Mouse (Mus musculus) heart, adult 8-10 months (tissue): ENCODE measurements around the gene Spata3. TPM values are rescaled to one million over a fixed set of nuclear protein-coding genes. Genes with fewer than 3 reads are reported as not detected.

Experiments
- DNase-seq: peaks from one replicate; pipeline ENCODE4 v3.0.0; 2022; ENCODE audit warnings: low spot score
- total RNA-seq, 4 experiments: library from RNA; stranded (reverse); gene quantifications; 2 replicates each; pipeline ENCODE4 v1.2.4; 2022

The Spata3 gene
- total RNA-seq, 4 experiments from 2014 or later, result not detected

DNA sequence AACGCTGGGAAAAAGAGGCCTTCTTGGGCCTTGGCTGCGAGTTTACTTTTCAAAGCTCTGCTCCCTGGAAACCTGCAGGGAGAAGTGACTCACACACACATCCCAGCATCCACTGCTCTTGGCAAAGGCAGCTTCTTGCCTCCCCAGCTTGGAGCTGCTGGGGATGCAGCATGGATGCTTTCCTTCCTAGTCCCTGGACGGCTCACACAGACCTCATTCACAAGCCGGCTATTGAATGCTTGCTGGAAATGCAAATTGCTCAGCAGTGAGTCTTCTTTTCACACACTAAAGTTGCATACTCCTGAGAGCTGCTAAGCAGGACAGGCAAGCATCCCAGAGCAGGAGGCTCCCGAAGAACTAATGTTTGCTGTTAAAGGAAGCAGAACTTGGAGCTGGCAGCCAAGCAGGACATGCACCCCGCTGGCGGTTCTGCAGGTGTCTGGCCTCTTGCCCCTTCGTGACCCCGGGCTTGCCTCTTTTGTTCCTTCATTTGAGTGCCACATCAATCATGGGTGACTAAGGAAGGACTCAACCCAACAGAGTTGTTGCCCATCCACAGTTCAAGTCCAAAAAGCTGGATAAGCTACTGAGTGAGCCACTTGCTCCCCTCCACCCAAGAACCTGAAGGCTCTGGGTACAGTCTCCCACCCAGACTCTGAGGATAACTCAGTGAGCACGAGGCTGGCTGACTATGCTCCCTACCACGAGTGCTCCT lies 15.8 kb downstream of the Spata3 start:
- DNase-seq, result no peak

DNA sequence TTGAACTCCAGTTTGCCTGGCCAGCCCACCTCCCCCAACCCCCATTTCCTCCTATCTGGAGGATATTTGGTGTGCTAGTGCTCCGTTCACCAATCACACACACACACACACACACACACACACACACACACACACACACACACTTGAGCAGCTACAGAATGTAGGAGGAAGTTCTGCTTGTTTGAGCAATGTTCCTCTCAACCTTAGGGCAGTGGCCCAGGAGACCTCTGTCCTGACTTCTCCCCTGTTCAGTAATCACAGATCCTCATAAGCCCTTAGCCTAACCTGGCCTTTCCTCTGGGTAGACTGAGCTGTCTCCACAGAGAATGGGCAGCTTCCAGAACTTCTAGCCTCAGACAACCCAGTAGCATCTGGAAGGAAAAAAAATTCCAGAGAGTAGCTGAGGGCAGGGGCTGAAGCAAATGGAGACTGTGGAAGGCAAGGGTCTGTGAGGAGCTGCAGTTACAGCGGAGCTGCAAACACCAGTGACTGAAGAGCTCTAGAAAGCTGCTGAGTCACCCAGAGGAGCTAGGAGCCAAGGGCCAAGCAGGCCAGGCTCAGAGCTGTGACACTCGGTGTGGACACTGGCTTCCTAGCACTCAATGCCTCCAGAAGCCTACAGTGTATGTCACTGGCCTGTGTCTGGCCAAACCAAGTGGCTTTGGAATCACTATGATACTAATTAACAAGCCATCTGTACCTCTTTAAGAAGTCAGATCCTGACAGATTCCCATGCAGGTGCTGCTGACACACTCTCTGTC lies 21.8 kb downstream of the Spata3 start:
- DNase-seq, result peak; percentile 40

DNA sequence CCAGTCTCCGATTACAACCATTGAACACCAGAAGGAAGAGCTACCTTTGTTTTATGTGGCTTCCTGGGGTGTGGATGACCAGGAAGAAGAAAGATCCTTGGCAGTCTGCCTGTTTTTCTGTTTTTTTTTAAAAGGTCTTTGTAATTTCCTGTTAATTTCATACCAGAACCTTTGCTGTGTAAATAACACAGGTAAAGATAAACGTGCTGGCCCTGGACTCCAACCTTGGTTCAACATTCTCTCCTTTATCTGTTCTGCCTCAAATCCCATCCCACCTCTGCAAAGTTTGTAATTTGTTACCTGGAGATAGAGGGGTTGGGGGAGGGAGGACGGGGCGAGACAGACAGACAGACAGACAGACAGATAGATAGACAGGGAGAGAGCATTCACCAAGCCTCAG lies 23.5 kb downstream of the Spata3 start:
- DNase-seq, result no peak

DNA sequence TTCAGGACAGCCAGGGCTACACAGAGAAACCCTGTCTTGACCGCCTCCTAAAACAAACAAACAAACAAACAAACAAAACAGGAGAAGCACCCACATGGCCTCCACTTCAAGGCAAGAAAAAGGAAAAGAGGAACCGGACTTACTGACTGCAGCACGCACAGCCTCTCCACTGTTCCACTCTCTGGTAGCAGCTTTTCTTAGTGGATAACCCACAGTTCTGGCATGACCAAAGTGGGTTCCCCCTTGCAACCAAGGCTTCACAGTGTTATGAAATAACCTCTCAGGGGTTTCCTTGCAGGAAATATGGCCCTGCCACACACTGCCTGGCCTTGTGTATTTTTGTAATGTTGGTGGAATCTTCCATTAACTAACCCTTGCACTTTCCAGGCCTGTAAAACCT lies 24.2 kb downstream of the Spata3 start:
- DNase-seq, result no peak

DNA sequence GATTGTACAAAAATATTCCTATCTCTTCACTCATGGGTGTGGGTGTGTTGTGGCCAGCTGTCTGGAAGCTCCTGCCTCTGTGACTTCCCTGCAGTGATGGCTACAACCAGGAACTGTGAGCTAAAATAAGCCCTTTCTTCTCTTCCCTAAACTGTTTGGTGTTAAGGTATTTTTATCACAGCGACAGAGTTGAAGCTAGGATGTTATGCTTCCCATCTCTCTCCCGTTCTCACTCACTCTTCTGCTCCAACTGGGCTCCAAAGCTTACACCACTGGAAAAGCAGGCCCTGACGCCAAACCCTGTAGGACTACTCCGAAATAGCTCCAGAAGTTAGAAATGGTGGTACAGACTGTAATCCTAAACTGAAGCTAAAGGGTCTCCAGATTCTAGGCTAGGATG lies 28.4 kb downstream of the Spata3 start:
- DNase-seq, result no peak

DNA sequence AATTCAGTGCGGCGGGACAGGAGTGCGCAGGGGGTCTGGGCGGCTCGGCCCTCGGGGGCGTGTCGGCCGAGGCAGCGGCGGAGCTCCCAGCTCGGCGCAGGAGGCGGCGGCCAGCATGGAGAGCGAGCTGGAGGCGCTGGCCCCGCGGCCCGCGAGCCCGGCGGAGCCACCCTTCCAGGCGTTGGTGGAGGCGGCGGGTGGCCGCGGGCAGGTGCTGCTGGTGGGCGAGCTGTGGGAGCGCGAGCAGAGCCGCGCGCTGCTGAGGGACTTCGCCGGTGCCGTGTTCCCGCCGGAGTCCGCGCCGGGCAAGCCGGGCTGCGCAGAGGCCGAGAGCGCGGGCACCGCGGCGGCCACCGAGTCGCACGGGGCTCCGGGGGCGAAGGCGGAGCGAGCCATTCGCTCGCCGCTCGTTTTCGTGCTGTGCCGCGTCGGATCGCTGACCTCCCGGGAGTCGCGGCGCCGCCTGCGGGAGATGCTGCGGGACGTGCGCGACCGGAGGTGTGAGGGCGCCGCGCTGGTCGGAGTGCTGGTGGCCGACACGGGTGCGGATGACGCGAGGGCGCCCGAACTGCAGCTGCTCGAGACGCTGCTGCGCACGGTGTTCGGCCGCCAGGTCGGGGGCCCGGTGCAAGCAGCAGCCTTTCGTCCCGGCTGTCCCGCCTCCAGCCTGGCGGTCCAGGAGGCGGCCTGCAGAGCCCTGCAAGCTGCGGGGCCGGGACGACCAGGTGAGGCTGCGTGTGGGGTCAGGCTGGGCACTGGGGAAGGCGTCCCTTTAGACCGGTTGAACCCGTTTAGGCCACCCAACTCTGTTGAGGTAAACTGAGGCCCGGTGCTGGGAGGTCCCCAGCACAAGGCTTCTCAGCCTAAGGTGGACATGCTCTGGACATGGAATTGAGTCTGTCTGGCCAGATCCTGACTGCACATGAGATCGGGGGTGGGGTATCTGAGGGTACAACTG lies 29.5 kb downstream of the Spata3 start, which contains the start of gene 2810459M11Rik:
2810459M11Rik (plus strand) TSS at position 16 of the 958 bp plus-strand sequence.
- DNase-seq, result no peak

DNA sequence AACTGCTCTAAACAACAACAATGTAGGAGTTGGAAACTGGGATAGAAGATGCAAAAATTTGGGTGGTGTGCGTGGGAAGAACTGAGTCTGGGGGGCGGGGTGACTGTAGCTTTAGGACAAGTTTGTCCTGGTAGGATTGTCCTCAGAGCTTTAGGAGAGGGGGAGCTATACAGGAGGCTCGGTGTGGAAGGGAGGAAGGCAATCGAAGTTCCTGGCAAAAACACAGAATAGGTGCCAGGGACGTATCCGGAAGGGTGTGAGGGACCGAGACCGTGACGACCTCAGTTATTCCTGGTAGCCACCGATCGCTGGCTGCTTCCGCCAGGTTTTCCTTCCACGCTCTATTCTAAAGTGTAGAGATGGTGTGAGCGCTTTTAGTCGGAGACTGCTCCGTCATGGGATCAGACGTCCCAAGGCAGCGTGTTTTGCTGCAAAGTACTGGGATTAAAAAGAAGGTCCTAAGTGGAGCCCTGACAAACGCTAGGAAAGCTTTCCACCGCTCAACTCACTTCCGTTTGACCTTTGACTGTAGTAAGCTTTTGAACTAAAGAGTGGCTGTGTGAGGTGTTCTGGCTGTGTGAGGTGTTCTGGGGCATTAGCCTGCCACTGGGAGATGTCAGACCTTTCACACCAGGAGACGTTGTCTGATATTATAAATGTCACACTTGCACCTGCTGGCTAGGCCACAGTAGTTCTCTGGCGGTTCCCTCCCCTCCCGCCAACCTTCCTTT lies 30.4 kb downstream of the Spata3 start:
- DNase-seq, result no peak

DNA sequence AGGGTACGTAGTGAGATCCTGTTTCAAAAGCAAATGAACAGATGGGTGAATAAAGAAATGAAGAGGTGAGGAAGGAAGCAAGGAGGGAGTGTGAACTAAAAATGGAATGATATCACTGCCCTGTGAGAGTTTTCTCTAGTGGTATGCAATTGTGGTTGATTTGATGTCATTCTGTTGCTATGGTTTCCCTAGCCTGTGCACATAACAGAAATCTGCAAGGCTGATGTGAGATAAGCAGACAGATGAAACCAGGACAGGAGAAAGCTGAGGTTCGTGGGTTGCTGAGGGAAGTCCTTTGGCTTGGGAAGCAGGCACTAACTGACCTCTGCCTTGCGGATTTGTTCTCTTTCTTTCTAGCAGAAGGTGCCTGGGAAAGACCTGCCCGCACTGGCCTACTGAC lies 31.6 kb downstream of the Spata3 start:
- DNase-seq, result no peak

DNA sequence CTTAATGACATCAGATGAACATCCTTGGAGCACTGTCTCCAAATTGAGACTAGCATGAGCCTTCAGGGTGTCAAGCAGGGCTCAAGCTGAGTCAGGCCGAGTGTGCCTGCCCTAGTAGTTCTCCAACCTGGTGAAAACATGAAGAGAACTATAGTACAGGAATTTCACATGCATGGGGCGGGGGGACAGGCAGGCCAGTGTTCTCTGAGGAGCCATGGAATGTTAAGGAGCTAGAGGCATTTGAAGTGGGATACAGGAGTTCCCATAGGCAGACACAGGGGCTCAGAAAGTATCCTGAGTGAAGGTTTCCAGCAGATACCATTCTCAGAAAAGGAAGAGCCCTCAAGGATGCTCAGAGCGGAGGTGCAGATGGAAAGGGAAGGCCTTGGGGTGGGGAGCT lies 32.1 kb downstream of the Spata3 start:
- no peak for DNase-seq

DNA sequence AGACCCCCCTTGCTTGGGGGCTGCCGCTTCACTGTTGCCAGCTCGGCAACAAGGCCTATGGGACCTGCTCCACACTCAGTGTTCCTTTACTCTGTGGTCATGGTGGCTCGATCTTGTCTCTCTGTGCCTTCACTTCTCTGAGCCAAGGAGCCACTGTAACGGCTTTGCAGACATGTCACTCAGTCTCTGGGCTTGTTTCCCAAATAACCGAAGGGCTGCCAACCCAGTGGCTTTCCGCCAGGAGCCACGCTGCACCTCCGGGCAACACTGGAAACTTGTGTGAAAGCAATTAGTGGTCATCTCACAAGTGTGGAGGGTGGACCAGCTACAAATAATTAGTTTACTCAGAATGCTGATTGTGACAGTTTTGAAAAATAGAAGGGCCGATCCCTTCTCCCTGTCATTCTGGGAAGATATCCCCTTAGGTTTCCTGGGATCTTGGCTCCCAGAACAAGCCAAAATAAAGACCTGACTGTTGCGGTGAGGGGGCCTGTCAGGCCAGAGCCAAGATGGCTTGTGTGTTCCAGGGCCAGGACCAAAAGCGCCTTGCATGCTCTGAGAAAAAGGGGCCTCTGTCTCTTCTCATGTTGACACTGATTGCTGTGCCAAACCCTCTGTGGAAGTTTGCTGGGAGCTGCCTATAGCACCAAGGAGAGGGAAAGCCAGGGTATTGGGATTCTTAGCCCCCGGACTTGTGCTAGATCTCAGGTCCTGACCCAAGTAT lies 36.7 kb downstream of the Spata3 start:
- peak; percentile 68 for DNase-seq

DNA sequence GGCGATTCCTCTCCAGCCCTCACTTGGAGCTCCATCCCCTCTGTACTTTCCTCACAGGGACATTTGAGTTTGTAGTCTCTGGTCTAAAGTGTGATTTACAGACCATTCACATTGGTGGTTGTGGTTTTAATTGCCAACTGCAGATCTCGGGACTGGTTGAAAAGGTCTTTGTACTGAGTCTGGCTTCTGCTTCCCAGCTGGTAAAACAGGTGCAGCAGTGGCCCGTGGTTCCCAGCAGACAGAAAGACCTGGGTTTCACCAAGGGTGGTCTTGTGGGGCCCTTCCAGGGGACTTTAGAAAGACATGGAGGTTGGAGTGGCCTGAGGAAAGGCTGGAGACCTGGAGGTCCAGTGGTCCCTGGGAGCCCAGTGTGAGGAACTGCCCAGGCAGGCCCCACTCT lies 38.3 kb downstream of the Spata3 start:
- no peak for DNase-seq

DNA sequence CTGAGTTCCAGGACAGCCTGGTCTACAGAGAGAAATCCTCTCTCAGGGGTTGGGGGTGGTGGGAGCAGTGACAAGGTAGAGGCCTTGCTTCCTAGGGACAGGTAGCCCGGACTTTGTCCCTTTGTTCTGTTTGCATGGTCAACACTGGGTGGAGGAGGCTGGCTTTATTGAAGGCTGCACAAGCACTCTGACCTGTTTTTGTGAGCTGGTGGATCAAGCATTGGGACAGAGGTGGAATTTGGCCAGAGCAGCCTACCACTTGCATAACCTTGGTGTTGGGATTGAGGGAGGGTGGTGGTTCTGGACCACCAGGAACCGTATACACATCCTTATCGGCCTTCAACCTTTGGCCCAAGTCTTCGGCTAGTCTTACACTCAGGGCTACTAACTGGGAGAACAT lies 39.7 kb downstream of the Spata3 start:
- DNase-seq, result no peak

DNA sequence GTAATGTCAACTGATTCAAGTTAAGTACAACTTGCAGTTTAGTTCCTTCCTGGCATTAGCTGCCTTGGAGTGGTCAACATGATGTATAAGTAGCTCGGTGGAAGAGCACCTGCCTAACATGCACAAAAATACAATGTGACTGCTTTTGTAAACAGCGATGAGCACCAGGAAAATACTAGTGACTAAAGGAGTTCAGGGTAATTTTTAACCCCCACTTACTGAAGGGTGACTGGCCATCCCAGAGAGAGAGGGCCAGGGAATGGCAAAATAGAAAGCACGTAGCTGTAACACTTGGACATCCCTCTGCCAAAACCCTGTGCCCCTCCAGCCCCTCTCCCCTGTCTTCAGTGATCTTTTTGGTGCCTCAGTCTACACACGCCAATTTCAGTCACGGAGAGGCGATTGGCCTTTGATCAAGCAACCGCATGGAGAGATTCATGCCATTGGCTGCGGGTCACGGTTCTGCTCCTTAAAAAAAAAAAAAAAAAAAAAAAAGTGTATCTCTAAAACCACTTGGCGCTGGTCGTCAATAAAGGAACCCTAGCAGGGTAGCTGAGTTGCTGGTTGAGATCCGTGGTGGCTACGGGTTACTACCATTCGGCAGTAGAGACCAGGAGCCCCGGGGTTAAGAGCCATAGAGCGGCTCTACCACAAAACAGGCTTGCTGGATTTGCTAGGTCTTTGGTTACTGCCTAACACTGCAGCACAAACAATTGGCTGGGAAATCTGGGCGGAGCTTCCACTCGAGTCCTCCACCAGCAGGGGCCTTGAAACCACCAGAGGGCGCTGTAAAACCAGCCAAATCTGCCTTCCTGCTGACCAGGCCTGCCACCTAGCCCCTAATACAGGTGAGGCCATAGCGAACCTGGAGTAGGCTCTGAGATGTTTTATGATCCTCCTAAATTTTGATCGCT lies 42.5 kb downstream of the Spata3 start:
- DNase-seq, result peak; percentile 92

DNA sequence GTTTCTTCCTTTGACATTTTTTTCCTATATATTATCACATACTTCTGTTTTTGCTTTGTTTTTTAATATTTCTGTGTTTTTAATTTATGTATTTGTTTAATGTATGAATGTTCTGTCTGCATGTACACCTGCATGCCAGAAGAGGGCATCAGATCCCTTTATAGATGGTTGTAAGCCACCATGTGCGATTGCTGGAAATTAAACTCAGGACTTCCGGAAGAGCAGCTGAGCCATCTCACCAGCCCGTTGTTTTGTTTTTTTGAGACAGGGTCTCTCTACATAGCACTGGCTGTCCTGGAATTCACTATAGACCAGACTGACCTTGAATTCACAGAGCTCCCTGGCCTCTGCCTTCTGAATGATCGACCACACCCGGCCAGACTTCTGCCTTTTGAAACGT lies 45.9 kb downstream of the Spata3 start:
- DNase-seq, result no peak

DNA sequence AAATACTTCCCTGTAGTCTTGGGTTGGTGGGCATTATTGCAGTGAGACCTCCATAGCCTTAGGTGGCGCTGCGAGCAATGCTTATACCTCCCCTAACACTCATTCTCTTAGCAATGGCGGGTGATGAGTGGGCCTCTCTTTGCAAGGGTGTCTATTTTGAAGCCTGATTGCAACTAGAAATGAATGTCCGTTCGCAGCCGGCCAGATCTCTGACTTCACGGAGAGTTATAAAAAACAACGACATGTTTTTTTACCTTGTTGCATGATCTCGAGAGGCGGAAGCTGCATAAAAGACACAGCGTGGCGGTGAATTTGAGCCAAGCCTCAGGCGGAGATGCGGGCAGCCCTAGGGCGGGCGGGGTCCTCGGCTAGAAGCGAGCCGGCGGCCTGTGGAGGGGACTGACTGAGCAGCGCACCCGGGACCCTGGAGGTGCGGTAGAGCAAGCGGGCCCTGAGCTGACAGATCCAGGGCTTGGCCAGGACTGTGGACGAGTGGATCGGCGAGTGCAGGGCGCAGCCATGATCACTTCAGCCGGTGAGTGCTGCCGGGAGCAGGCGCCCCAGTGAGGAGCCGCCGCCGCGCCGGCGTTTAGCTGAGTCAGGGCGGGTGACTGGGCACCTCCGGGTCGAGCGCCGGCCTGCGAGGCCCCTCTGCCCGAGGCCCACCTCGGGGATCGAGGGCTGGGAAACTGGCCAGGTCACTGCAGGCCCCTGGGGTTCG lies 47.8 kb downstream of the Spata3 start, which contains the start of gene Psmd1:
Psmd1 (plus strand) TSS at position 117 of the 721 bp plus-strand sequence.
- peak; percentile 91 for DNase-seq

DNA sequence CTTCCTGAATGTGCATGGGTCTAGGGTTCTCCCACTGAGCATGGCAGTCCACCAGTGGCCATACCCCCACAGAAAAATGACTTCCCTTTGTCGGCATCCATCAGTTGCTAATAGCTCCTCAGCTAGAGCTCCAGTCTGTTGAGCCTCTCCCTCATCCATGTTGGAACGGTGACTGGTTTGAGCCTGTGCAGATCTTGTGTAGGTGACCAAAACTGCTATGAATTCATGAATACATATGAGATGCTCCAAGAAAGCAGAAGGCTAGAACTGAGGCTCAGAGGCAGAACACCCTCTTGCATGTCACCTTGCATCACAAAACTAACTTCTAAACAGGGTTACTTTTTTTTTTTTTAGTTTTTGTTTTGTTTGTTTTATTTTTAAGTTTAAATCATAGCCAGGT lies 59.9 kb downstream of the Spata3 start:
- DNase-seq, result no peak
